Mouse (Mus musculus) effector memory CD4-positive, alpha-beta T cell, adult 7 months (primary cell): ENCODE data around the gene Cdh26. TPM values are rescaled to one million over a fixed set of nuclear protein-coding genes. Genes with fewer than 3 reads are reported as not detected.

Experiments used
- polyA plus RNA-seq: library from polyadenylated mRNA; unstranded; fragments of 100-300 nt; shearing (Covaris generic); gene quantifications from one replicate; pipeline ENCODE4 v1.2.1, GENCODE M21; 2017

The Cdh26 gene
- not detected for polyA plus RNA-seq

GRCm38 (mm10) chr2:178430231-178430630, at the start of gene Cdh26:
Gene Cdh26 (plus strand): TSS chr2:178430531.

GRCm38 (mm10) chr2:178407053-178407815, 23.1 kb upstream of the Cdh26 start, which contains the start of gene Sycp2:
Gene Sycp2 (minus strand): TSS chr2:178407685.

GRCm38 (mm10) chr2:178414261-178415149, 15.8 kb upstream of the Cdh26 start, which contains the start of the genes Ppp1r3d and Fam217b:
Gene Ppp1r3d (minus strand): TSS chr2:178414472.
Gene Fam217b (plus strand): TSS chr2:178414524.

Other genes starting within 250 kb of the Cdh26 start
- not detected for gene Sycp2, start 22.8 kb upstream of the Cdh26 start, polyA plus RNA-seq
- 0.34 TPM for gene Ppp1r3d, start 16.1 kb upstream of the Cdh26 start, polyA plus RNA-seq
- gene Fam217b, start 16.0 kb upstream of the Cdh26 start, polyA plus RNA-seq, result not detected